Mouse (Mus musculus) thymus, adult 2 months (tissue): ENCODE data around the gene Col23a1. TPM values are rescaled to one million over a fixed set of nuclear protein-coding genes. Genes with fewer than 3 reads are reported as not detected.

Experiments
- DNase-seq: peaks from one replicate; pipeline ENCODE4 v3.0.0; 2021
- H3K27ac ChIP-seq: fragments of 200-500 bp; 2 replicates; pipeline ENCODE4 v1.5.1; 2012; ENCODE audit warnings: low read length, control low read depth; ENCODE audit not compliant: control insufficient read depth, insufficient read depth
- H3K27me3 ChIP-seq: fragments of 200-500 bp; 2 replicates; pipeline ENCODE4 v1.6.1; 2012; ENCODE audit warnings: mild to moderate bottlenecking, low read length, moderate library complexity, mixed read lengths; ENCODE audit not compliant: control insufficient read depth, insufficient read depth
- H3K36me3 ChIP-seq: fragments of 200-500 bp; 2 replicates; pipeline ENCODE4 v1.6.1; 2012; ENCODE audit warnings: mild to moderate bottlenecking, low read length, moderate library complexity; ENCODE audit not compliant: control insufficient read depth, insufficient read depth
- H3K4me1 ChIP-seq: fragments of 200-500 bp; replicated peaks from 2 replicates; pipeline ENCODE4 v1.6.1; 2012; ENCODE audit warnings: low read length; ENCODE audit not compliant: control insufficient read depth, insufficient read depth
- H3K4me3 ChIP-seq: fragments of 200-500 bp; 2 replicates; pipeline ENCODE4 v1.5.1; 2012; ENCODE audit warnings: mild to moderate bottlenecking, low read length, control low read depth, moderate library complexity; ENCODE audit not compliant: control insufficient read depth, insufficient read depth
- CTCF ChIP-seq: fragments of 200-500 bp; IDR thresholded peaks from 2 replicates; pipeline ENCODE4 v1.5.1; 2012; ENCODE audit warnings: mild to moderate bottlenecking, control low read depth, low read length, moderate library complexity, borderline replicate concordance; ENCODE audit not compliant: control insufficient read depth, poor library complexity, insufficient read depth; ENCODE audit errors: extremely low read depth
- POLR2A ChIP-seq: fragments of 200-500 bp; IDR thresholded peaks from 2 replicates; pipeline ENCODE4 v1.6.1; 2012; ENCODE audit warnings: mild to moderate bottlenecking, low read length, control low read depth, moderate library complexity; ENCODE audit not compliant: control insufficient read depth, poor library complexity, insufficient read depth; ENCODE audit errors: extremely low read depth
- WGBS: fragments of 180-500 bp; shearing (Covaris S2); methylation state at CpG from one replicate; pipeline ENCODE4 v1.1.7; 2018; 5-methylcytosine and 5-hydroxymethylcytosine counted together
- polyA plus RNA-seq: library from polyadenylated mRNA; depleted of rRNA; stranded (reverse); fragments of >200 nt; gene quantifications from 2 replicates; pipeline ENCODE4 v1.2.3, GENCODE M21; 2012

Gene Col23a1
- polyA plus RNA-seq, 1 experiment: 1.2 TPM

DNA sequence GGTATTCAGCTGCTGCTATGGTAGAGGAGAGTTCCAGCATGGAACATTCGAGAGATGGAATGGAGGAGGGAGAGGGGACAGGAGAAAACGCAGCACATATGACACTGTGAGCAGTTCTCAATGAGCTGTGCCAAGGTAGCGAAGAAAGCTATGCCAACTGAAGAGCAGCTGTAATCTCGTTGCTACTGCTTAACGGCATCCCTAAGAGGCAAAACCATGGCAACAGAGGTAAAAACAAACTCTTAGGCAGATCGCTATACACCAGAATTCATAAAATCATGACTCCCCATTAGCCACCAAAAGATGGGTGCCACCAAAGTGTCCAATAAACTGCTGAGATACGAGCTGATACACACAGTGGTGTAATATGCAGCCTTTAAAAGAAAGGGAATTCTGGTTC lies 160.2 kb downstream of the Col23a1 start:
- Histone ChIP-seq H3K4me3 (no peak overlapping the region), H3K27me3 (no peaks in the 10 kb centered on the region), H3K4me1 (no peaks in the 10 kb centered on the region), H3K27ac (no peak overlapping the region), H3K36me3 (no peaks in the 10 kb centered on the region)
- no peak for DNase-seq
- WGBS: 91% methylated on average over 7 of the region's 7 CpGs
- TF ChIP-seq CTCF (no peak), POLR2A (no peak)

DNA sequence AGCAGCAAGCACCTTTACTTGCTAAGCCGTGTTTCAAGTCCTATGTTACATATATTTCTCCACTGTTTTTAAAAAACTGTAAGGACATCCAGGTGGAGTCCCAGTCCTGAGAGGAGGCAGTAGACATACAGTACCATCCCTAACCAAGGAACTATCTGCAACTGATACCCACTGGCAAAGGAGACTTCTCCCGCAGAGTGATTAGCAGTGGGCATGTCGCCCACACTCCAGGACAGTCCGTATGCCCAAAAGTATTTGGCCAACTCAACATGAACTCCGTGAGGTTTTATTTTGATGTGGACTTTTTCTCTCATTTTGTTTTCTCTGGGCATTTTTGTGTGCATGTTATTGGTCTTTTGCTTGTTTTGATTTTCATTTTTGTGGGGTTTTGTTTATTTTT lies 161.6 kb downstream of the Col23a1 start:
- H3K36me3 ChIP-seq: no peaks in the 10 kb centered on the region
- no peak for TF ChIP-seq POLR2A
- TF ChIP-seq CTCF: no peak
- no peak overlapping the region for H3K27ac ChIP-seq
- no peak for DNase-seq
- 92% methylated on average over 5 of the region's 5 CpGs for WGBS
- H3K27me3 ChIP-seq: no peaks in the 10 kb centered on the region
- no peak overlapping the region for H3K4me3 ChIP-seq
- no peaks in the 10 kb centered on the region for H3K4me1 ChIP-seq

DNA sequence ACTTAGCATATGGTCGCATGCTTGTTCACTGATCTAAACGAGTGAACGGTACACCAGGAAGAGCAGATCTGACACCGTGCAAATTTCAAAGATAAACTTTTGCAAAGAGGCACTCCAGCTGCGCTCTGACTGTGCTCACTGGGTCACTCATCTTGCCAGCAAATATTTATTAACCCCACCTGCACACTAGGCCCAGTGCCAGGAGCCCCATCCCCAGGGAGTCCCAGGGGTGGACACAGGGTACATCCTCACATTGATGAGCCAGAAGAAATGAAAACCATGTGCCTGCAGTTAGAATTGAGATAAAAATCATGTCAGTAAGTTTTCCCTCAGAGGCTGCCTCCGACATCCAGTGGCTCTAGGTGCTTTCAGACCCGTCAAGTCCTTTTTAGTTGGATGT lies 162.2 kb downstream of the Col23a1 start:
- TF ChIP-seq POLR2A (no peak), CTCF (no peak)
- no peak overlapping the region for H3K4me3 ChIP-seq
- no peak overlapping the region for H3K27ac ChIP-seq
- no peaks in the 10 kb centered on the region for H3K27me3 ChIP-seq
- WGBS: 88% methylated on average over 7 of the region's 7 CpGs
- H3K36me3 ChIP-seq: no peaks in the 10 kb centered on the region
- no peaks in the 10 kb centered on the region for H3K4me1 ChIP-seq
- no peak for DNase-seq

DNA sequence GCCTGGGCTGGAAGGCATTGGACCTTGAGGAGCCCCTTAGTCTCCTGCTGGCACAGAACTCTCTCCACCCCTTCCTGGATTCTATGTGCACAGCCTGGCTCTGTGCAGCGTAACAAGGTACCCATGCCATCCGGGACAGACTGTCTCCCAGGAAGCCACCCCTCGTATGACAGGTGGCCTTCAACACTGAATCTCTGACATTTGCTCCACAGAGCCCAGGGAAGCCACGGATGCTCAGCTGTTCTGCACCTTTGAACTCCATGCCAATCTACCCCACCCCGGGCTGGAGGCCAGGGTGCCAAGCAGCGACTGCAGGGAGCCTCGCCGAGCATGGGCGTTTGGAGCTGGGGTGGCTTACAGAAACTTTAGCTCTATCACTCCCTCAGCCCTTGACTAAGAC lies 164.0 kb downstream of the Col23a1 start:
- Histone ChIP-seq H3K27me3 (no peaks in the 10 kb centered on the region), H3K4me3 (no peak overlapping the region), H3K27ac (no peak overlapping the region), H3K4me1 (no peaks in the 10 kb centered on the region), H3K36me3 (no peaks in the 10 kb centered on the region)
- 94% methylated on average over 9 of the region's 9 CpGs for WGBS
- no peak for DNase-seq
- no peak for TF ChIP-seq POLR2A
- TF ChIP-seq CTCF: no peak

DNA sequence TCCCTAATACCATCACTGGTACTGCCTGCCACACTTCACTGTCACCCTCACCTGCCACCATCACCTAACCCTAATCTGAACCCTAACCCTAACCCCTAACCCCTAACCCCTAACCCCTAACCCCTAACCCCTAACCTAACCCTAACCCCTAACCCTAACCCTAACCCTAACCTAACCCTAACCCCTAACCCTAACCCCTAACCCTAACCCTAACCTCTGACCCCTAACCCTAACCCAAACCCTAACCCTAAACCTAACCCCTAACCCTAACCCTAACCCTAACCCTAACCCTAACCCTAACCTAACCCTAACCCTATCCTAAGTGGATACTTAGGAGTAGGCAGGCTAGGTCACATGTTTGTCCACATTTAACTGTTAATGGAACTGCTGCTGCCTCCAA lies 165.8 kb downstream of the Col23a1 start:
- Histone ChIP-seq H3K4me3 (no peak overlapping the region), H3K27me3 (no peaks in the 10 kb centered on the region), H3K27ac (no peak overlapping the region), H3K36me3 (no peaks in the 10 kb centered on the region), H3K4me1 (no peaks in the 10 kb centered on the region)
- no peak for DNase-seq
- TF ChIP-seq CTCF (no peak), POLR2A (no peak)

DNA sequence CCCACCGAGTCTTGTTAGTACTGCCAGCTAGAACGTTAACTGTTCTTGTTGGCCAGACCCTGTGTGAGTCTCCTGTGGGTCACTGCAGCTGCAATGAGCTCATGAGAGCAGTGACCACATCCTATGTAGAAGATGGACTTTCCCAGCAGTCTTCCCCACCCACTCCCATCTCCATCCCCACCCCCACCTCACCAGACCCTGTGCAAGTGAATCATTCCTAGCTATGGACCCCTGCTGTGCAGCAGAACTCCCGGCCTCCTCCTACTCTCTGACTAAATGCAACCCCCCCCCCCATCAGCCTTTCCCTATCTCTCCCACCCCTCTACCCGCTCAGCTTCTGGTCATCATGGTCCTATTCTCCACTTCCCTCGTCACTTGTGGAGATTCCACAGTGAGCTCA lies 167.9 kb downstream of the Col23a1 start:
- 57% methylated on average over 5 of the region's 5 CpGs for WGBS
- Histone ChIP-seq H3K36me3 (no peaks in the 10 kb centered on the region), H3K4me1 (no peaks in the 10 kb centered on the region), H3K27me3 (no peaks in the 10 kb centered on the region), H3K27ac (no peak overlapping the region), H3K4me3 (no peak overlapping the region)
- TF ChIP-seq POLR2A (no peak), CTCF (no peak)
- DNase-seq: no peak

DNA sequence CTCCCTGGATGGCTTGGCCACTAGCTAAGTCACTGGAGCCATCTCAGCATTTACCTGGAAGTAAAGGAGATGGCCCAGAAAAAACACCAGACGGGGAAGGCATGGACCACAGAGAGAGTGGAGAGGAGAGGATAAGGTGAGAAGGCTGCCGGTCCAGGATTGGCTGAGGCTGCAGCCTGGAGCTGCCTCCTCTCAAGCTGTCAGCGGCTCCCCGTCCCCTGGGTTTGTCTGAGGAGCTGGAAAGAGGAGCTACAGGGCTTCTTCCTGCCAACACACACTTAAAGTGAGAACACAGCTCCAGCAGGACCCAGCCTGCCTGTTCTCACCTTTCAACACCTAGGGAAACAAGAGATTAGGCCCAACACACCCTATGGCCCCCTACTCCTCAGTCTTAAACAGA lies 168.9 kb downstream of the Col23a1 start:
- WGBS: 86% methylated on average over 4 of the region's 4 CpGs
- Histone ChIP-seq H3K27ac (no peak overlapping the region), H3K27me3 (no peaks in the 10 kb centered on the region), H3K4me3 (no peak overlapping the region), H3K4me1 (no peaks in the 10 kb centered on the region), H3K36me3 (no peaks in the 10 kb centered on the region)
- TF ChIP-seq POLR2A: no peak
- no peak for TF ChIP-seq CTCF
- no peak for DNase-seq
